Mouse (Mus musculus) lung, postnatal 10 days (tissue): ENCODE results near the gene Trappc2l.
"Not testable (repeated sequence)": the region's sequence is repeated elsewhere in the genome, so short reads cannot be mapped to it uniquely, and the experiment has no call there.

Experiments used
- DNase-seq: peaks from one replicate; pipeline ENCODE4 v3.0.0; 2021

The Trappc2l gene

DNA sequence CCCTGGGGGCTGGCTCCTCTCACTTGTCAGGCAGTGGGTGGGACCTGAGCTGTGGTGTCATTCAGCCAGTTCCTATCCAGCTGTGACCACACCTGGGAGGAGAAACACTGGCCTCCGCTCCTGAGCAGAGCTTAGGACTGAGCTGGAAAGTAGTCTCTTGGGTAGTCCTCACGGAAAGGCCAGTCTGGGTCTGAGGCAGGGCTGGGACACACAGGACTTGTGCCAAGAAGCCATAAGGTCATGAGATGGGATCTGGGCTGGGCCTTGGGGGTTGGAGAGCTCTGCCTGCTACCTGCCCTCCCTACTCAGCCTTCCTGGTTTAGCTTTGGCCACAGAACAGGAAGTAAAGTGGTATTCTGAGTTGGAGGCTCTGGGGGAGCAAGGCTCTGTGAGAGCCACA is 15.5 kb downstream of the Trappc2l start:
- no peak for DNase-seq

DNA sequence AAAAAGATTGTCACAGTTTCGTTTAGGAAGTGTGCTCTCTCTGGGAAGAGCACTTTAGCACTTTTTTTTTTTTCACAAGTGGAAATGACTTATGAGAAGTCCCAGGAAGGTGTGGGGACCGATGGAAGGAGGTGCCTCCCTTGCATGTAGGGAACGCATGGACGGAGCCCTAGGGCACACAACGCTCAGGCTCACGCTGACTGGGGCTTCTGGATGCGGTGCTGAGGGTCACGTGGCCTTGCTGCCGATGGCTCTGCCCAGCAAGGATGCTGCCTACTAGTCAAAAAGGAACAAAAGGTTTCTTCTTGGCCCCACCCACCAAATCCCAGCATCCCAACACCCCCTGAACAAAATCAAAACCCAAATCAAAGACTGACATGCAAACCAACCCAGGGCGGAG is 17.9 kb downstream of the Trappc2l start:
- no peak for DNase-seq

DNA sequence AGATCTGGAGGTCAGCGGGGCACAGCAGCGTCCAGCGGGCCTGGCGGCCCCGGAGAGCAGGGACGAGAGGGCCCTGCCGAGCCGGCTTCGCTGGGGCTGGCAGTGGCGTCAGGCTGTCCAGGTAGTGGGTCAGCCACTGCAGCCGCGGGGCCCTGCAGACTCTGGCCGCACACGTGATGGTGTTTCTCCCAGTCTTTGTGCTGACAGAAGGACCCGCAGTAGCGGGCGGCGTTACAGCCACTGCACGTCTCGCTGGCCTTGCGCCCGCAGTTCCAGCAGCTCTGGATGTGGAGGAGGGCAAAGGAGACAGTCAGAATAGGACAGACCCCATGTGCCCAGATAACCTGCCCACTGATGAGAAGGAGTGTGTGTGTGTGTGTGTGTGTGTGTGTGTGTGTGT is 19.3 kb downstream of the Trappc2l start:
- no peak for DNase-seq

DNA sequence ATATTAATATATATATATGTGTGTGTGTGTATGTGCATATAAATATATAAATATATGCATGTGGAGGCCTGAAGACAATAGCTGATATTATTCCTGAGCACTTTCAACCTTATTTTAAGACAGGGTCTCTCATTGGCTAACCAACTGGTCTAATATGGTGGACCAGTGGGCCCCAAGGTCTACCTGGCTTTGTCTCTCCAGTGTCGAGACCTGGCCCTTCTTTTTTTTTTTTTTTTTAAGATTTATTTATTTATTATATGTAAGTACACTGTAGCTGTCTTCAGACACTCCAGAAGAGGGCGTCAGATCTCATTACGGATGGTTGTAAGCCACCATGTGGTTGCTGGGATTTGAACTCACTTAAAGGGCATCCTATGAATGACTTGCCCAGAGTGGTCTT is 20.7 kb downstream of the Trappc2l start:
- not testable (repeated sequence) for DNase-seq

DNA sequence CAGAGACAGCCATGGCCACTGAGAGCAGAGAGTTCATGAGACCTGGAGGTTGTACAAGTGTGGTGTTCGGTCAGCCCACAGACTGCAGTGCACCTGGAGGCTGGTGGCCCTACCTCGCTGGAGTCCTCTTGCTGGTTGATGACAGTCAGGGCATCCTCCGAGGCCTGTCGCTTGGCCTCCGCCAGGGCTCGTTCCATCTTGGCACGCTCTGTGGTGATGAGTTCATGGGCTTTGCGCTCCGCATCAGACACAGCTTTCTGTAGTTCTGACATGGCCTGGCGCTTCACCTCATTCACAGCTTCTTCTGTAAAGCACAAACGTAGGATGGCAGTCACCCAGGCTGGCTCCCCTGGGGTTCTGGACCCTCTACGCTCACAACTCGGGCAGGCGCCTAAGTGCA is 21.8 kb downstream of the Trappc2l start:
- peak; percentile 25 for DNase-seq

DNA sequence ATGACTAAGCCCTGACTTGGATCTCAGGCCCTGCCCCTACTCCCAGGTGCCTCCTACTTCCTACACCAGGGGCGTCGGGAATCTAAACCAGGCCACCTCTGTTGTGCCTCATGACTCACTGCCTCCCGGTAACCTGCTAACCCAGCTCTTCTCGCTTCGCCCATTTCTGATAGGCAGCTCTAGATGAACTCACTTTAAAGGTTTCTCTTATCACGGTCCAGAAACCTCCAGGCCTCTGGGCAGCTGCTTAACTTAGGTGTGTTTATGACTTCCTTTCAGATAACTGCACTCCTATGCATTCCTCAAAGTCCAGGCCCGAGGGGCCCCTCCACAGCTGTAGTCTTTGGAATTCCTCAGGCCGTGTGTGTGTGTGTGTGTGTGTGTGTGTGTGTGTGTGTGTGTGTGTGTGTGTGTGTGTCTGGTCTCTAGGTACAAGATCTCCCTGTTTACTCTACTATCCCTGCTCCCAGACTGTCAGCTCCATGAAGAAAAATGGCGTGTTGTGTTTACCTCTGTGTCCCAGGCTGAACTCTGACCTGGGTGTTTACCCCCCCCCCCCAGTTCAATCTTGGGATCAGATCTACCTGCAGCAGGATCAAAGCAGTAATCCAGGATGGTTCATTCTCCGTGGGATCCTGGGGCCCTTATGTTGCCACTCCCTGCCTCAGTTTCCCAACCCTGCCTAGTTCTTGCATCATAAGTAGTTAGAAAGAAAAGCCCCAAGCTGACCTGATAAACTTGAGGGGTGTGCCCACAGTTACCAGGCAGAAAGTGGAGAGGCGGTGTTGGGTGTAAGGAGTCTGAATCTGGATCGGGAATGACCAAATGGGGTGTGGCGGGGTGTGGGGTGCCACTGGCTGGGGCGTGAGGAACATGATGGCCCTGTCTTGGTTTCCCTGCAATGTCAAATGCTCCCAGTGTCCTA is 24.7 kb downstream of the Trappc2l start:
- peak; percentile 24 for DNase-seq

DNA sequence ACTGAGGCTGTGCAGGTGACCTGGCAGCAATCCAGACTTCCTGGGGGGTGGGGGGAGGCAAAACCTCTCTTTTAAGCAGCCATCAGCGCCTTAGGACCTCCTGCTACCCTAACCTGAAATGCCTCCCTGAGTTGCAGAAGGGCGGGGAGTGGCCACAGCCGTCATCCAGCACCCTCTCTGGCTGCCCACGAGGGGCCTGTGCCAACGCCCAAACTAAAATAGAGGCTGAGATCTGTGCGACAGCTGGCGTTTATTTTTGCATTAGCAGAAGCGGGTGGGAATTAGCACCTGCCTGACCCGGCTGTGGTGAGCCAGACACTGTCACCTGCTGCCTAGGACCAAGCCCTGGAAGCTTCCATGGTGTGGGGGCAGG is 25.3 kb downstream of the Trappc2l start:
- DNase-seq, result no peak

DNA sequence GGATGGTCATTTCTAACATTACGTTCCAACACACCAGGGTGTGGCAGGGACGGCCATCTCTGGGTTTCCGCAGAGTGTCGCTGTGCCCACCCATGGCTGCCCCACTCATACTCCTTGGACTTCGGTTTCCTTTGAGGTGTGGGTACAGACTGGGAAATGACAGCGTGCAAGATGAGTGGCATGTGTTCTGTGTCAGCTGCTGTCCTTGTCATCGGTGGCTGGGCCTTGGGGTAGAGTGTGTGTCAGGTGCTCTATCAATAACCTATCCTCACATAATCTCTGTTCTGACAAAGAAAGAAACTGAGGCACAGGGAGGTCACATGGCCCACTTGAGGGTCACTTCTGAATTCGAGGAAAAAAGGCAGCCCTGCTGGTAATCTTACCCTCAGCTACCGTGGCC is 25.8 kb downstream of the Trappc2l start:
- DNase-seq, result no peak

DNA sequence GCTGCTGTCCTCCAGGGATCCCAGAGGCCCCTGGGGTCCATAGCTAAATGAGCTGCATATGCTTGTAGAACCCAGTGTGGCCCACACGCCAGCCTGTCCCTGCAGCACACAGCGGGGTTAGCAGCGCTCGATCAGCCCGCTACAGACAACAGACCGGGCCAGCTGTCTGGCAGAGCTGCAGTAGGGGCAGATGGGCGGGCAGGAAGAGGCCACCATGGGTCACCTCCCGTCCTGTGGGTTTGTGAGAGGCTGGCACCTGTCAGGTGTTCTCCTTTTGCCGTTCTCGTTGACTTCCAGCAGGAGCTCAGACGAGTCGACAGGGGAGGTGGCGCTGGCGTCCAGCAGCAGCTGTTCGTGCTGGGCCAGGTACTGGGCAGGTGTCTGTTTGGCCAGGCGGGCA is 27.2 kb downstream of the Trappc2l start:
- DNase-seq, result peak; percentile 29

DNA sequence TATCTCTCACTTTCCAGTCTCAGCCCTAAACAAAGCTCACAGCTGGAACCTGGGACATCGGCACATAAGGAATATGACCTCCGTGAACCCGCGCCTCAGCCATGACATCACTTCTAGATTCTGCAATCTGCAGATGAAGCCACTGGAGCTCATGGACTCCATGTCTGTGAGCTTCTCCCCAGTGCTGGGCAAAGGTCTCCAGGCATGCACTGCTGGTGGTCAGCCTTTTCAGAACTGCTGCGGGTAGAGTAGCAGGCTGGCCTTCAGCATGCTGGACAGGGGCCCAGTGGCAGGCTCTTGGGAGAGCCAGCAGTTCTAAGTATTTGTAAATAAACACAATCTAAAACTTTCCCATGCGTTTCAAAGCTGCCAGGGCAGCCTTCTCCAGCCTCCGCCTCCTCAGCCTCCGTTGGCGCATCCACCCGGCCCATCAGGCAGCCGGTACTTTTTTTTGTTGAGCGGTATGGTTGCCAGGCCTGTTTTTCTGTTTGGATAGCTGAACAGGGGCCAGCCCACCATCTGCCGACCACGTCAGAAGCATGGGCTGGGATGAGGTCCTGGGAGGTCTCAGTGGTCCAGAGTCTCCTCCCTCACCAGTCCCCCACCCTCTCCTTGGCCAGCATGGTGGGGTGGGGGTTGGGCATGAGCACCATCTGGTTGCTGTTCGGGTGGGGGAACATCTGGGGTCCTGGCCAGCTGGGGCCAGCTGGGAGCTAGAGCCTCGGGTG is 28.2 kb downstream of the Trappc2l start:
- DNase-seq, result peak; percentile 90

DNA sequence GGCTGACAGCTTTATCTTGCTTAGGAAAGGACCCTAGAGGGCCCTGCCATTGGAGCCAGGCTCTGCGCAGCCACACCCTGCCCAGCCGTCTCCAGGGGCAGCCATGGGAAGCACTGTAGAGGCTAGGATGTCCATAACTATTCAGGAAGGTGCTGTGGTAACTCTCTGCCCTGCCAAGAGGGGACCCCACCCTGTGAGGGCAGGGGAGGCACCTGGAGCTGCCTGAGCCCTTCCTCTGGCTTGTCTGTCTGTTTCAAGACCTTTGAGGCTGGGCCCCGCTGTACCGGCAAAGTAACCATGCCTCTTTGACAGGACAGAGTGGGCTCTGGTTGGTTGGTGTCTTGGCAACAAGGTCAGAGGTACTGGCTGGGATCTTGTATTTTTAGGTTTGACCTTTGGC is 29.4 kb downstream of the Trappc2l start:
- DNase-seq, result no peak

DNA sequence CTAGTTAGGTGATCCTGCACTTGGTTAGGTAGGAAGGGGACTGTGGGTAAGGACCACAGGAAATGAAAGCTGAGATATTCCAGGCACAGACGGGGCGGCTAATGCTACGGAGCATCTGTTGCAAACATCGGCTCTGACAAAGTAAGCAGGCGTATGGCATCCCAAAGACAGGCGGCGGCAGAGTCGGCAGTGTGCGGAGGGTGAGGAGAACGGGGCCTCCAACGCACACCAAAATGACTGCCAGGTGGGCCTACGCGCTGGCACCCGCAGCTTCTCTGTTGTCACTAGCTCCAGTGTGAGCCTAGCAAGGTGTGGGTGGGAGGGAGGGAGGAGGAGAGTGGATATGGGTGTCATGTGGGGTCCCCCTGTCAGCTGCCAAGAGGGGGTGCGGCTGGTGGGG is 30.0 kb downstream of the Trappc2l start:
- DNase-seq, result no peak

DNA sequence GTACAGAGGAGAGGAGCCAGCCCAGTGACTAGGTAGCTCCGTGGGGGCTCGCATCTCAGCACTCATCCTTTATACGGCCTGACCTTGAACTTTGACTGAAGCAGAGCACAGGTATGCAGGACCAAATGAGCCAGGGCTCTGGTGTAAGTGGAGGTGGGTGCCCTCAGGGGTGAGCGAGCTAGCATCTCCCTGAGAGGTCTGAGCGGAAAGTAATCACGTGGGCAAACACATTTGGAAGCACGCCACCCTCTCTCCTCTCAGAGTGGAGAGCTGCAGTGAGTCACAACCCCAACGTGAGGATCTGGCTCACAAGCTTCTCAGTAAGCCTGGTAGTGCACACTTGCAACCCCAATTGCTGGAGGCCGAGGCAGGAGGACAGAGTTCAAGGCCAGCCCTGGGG is 30.6 kb downstream of the Trappc2l start:
- DNase-seq, result peak; percentile 78

DNA sequence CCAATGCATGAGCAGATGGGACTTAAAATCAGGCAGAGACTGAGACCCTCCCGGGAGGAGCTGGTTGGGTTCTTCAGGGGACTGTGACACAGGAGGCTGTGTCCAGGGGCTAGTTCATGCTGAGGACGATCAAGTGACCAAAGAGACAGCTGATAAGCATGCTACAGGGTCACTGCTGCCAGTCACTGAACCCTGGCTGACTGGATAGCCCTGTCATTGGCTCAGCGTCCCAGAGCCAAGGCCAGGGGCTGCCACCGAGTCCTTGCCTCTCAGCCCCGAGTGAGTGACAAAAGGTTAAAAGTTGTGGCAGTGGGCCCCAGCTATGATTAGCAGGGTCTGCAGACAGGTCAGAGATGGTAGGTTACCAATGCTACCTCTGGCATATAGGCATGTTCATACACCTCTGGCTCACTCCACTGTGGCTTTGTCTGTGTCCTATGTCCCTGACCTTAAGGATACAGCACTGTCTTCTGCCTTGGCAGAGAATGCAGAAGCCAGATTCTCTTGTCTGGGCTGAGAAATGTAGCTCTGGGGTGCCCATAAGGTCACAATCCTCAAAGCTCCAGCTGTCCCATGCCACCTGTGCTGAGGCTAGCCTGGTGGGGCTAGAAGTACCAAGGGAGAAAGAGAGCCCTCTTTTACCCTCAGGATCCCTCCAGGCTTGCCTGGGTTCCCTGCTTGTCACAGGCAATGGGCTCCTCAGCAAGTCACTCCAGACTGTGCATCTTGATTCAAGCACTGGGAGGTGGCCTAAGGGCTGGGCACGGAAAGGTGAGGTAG is 32.9 kb downstream of the Trappc2l start:
- DNase-seq, result no peak

DNA sequence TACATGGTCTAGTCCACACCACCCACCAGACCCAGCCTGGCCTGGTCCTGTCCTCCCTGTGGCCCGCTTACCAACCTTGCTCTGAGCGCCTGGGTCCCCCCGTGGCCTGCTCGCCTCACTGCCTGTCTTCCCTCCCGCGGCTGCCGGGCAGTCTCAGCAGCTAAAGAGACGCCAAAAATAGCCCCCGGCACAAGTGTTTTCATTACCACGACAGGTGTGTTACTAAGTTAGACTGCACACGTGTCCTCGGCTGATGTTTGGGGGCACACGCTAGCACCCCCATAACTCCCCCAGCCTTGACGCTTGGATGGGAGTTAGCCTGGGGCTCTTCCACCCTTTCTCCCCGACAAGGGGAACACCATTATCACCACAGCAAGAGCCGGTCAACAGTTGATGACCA is 34.9 kb downstream of the Trappc2l start:
- no peak for DNase-seq

DNA sequence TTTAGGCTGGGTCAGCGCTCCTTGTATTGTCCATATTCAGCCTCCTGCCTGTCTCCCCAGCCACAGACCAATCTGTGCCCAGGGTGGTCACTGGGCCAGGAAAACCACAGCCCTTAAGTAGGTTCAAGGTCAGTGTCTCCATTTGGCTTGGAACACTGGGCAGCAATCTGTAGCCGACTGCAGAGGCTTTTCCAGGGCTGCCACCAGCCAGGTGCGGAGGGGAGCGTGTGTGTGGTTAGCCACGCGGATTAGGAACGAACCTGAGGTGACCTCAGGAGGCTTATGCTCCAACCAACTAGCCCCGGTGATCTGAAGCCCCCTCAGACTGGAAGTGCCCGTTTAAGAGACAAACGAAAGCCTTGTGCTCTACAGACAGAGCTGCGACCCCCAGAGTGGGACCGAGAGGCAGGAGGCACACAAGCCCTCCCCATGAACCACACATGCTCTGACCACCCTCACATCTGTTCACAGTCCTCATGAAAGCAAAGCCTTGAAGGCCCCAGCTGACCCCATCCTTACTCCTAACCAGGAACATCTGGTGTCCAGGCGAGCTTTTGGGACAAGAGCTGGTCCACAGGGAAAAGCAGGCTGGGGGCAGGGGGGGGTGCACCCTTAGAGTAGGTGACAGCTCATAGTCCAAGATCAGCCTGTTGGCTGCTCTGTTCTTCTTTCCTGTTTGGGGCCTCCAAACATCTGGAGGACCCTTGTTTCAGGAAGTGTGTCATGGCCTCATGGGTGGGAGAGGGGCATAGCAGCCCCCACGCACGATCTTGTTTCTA is 36.9 kb downstream of the Trappc2l start:
- DNase-seq, result no peak

DNA sequence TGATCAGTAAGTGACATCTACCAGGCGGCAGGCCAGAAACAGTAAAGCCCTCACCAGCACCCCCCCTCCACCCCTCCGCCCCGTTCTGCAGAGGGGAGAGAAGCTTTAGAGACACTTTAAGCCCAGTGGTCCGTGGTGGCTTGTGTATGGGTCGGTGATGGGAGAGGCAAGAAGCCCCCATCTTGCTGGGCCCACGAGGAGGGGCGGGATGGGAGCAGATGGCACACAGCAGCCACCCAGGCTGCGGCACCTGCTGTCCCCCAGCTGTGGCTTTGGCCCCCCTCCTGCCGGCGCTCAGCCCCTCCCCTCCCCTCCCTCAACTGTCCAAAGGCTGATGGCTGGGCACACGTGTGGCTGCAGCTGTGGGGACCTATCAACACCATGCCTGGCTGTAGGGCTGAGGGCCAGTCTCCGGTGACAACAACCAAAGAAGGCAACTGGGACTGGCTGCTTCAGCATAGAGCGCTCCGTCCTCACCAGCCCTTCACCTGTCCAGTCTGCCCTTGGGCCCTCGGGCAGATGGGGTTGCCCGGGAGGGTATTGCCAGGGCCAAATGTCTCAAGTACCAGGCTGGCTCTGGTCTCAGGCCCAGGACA is 40.0 kb downstream of the Trappc2l start:
- DNase-seq, result no peak

DNA sequence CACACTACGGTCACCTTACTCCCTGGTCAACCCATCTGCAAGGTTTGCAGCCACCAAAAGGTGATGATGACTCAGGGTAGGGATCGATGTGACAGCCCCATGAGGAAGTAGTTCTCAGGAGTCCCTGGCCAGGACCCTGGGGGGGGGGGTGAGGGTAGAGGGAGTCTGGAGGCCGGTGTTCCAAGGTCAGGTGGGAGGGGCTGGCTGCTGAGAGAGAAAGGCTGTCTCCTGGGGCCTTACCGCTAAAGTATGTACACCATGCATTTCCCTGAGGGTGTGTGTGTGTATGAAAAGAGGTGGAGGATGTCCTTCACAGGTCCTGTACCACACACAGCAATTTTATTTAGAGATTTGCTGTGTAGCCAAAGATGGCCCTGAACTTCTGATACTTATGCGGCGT is 41.2 kb downstream of the Trappc2l start:
- DNase-seq, result no peak

DNA sequence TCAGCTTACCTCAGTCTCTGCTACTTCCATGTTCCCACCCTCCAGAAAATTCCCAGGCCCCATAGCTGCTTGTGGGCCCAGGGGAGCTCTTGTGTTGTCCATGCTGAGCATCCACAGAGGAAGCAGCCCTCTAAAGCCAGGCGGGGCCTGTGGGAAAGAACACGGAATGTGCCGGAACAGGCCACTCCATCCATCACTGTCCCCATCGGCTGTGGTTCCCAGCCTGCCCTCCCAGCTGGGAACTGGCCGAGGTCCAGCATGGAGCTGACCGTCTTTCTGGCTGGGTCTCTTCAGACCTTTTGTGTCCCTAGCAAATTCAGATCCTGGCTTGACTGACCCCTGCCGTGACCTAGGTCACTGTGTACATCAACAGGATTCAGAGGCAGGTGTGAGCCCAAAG is 43.3 kb downstream of the Trappc2l start:
- DNase-seq, result peak; percentile 90

DNA sequence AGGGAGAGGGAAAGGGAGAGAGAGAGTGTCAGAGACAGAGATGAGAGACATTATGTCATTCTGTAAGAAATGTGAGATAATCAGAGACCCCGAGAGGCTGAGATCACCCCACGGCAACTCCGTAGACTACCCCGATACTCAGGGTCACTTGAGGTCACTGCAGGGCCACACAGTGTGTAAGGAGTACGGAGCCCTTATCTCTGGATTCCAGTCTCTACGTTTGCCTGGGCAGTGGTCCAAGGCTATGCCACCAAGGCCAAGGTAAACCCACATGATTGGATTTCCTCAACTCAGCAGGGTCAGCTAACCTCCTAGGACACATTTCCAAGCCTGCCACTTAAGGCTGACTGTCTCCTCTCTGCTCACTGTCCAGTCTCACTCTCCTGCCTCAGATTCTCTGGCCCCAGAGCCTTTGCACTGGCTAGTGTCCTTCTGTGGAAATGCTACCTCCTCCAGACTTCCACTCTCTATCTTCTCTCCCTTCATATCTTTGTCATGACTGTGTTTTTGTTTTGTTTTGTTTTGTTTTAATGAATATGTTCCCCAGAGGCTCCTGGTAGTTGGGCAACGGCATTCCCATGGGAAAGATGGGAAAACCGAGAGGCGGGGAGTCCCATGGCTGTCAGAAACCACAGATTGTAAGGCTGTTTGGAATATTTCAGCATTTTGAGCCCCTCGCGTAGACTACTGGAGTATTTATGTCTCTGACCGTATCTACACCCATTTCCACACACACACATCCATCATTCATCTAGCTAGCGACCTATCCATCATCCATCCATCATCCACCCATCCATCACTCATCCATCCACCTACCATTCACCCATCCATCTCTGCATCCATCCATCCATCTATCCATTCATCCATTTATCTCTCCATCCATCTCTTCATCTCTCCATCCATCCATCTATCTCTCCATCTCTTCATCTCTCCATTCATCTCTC is 44.9 kb downstream of the Trappc2l start:
- DNase-seq, result peak; percentile 82

DNA sequence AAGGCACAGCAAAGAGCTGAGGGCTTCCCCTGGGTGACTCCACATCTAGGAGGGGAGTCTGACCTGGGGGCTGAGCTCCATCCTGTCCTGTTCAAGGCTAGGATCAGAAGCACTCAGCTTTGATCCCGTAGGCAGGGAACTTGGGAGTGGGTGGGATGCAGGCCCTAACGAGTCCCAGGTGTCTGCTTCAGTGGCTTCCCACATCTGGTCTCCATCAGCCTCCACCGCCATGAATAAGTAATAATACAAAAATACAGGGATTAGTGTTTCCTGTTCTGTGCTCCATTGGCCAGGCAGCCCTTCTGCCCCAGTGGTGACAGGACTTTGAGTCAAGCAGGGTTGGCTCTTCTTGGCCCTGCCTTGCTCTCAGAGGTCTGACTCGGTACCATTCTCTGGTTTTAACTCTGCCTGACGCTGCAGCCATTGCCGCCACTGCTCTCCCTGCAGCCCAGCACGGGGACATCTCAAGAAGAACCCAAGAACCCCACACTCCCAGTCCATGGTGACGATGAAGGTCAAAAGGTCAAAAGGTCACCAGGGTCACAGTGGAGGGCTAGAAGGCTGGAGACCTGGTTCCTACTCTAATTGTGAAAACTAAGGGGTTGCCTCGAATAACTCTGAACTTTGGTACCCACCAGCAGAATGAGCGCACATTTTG is 46.8 kb downstream of the Trappc2l start:
- DNase-seq, result no peak
